8 mouse cellular contexts compared by ENCODE assay signal in genomic region chr2:167942926-167943633, GRCm38 (mm10). TPM values are rescaled to one million over a fixed set of nuclear protein-coding genes. Genes with fewer than 3 reads are reported as not detected.
A peak's percentile ranks its signal among the peaks of the same experiment; 100 is the strongest.
DNase-seq lines count a peak whose midpoint lies in the region; ATAC-seq and TF ChIP-seq lines count a peak whose summit lies in the region.

No protein-coding gene starts in this region.

- H3K4me1 ChIP-seq in heart, embryonic 14.5 days (ENCODE audit: control insufficient read depth in 2 of 2, insufficient read depth in 2 of 2, low read length in 2 of 2), result peaks cover 50 to 64% of the 10 kb centered on the region in 2 experiments
- H3K4me1 ChIP-seq in limb, embryonic 13.5 days, result peaks cover 84% of the 10 kb centered on the region
- H3K4me1 ChIP-seq in midbrain, postnatal 0 days (ENCODE audit: insufficient read depth, low read length), result peaks cover 25% of the 10 kb centered on the region; the same call in 1 of the 2 replicates

- DNase-seq in layer of hippocampus, adult 2 months (ENCODE audit: low spot score in 2 of 2), result no peak
- no peak for DNase-seq in layer of hippocampus, adult 18-20 months (ENCODE audit: low spot score in 2 of 2)
- DNase-seq in cerebellum, postnatal 10 days, result peak; percentile 58 to 64
- peak; percentile 43 for DNase-seq in midbrain, postnatal 0 days (ENCODE audit: low spot score)
- peak; percentile 74 to 78 for DNase-seq in thymus, postnatal 36 days
- DNase-seq in embryo, embryonic 11 days, result no peak

- H3K36me3 ChIP-seq in heart, embryonic 14.5 days (ENCODE audit: control insufficient read depth, insufficient read depth, low read length), result no peaks in the 10 kb centered on the region
- no peaks in the 10 kb centered on the region for H3K36me3 ChIP-seq in limb, embryonic 13.5 days
- no peaks in the 10 kb centered on the region; the same call in 1 of the 2 replicates for H3K36me3 ChIP-seq in midbrain, postnatal 0 days (ENCODE audit: insufficient read depth, low read length)

- H3K27me3 ChIP-seq in heart, embryonic 14.5 days (ENCODE audit: control insufficient read depth, insufficient read depth, low read length), result no peaks in the 10 kb centered on the region
- no peaks in the 10 kb centered on the region for H3K27me3 ChIP-seq in limb, embryonic 13.5 days
- H3K27me3 ChIP-seq in midbrain, postnatal 0 days (ENCODE audit: insufficient read depth, low read length), result no peaks in the 10 kb centered on the region

- TF ChIP-seq CTCF in layer of hippocampus, adult 2 months (conservative IDR thresholded peaks at IDR 0.05), result no peak
- TF ChIP-seq CTCF in midbrain, postnatal 0 days (IDR thresholded peaks at IDR 0.05), result no peak

- H3K9ac ChIP-seq in heart, embryonic 14.5 days (ENCODE audit: low read length), result peak overlapping the region; percentile 39
- peak overlapping the region; percentile 40; the same call in 1 of the 2 replicates for H3K9ac ChIP-seq in limb, embryonic 13.5 days
- H3K9ac ChIP-seq in midbrain, postnatal 0 days (replicated peaks; ENCODE audit: low read length, poor library complexity, severe bottlenecking), result 0 out of 2 replicates have a peak overlapping the region, but pooled peaks have one; percentile 13

- H3K27ac ChIP-seq in layer of hippocampus, adult 2 months, result peak overlapping the region; percentile 78
- peak overlapping the region; percentile 78 to 88 for H3K27ac ChIP-seq in heart, embryonic 14.5 days (replicated peaks in 1 of 2; ENCODE audit: control insufficient read depth in 1 of 2, insufficient read depth in 1 of 2, low read depth in 2 of 2, low read length in 2 of 2)
- peak overlapping the region; percentile 40; the same call in 1 of the 2 replicates for H3K27ac ChIP-seq in limb, embryonic 13.5 days
- H3K27ac ChIP-seq in midbrain, postnatal 0 days (ENCODE audit: low read depth, low read length), result peak overlapping the region; percentile 26; the same call in 1 of the 2 replicates

- peak overlapping the region; percentile 45 for H3K4me2 ChIP-seq in heart, embryonic 14.5 days (ENCODE audit: low read length)
- H3K4me2 ChIP-seq in limb, embryonic 13.5 days (replicated peaks), result no peak overlapping the region
- H3K4me2 ChIP-seq in midbrain, postnatal 0 days (ENCODE audit: low read depth, low read length, poor library complexity, severe bottlenecking), result peak overlapping the region; percentile 20; the same call in 1 of the 2 replicates

- ATAC-seq in heart, embryonic 14.5 days (ENCODE audit: insufficient number of reproducible peaks, insufficient read depth, low FRiP score, low read depth), result no peak
- no peak for ATAC-seq in limb, embryonic 13.5 days (ENCODE audit: low FRiP score, low read depth)
- ATAC-seq in midbrain, postnatal 0 days (ENCODE audit: low FRiP score), result no peak

- H3K9me3 ChIP-seq in heart, embryonic 14.5 days (ENCODE audit: control insufficient read depth, low read length), result no peaks in the 10 kb centered on the region
- H3K9me3 ChIP-seq in limb, embryonic 13.5 days, result no peaks in the 10 kb centered on the region
- H3K9me3 ChIP-seq in midbrain, postnatal 0 days (ENCODE audit: low read length), result no peaks in the 10 kb centered on the region

- 39% methylated on average over 12 of the region's 12 CpGs for WGBS in heart, embryonic 14.5 days
- 75% methylated on average over 12 of the region's 12 CpGs for WGBS in limb, embryonic 13.5 days
- WGBS in midbrain, postnatal 0 days, result 70% methylated on average over 12 of the region's 12 CpGs

- peak overlapping the region; percentile 26; the same call in 1 of the 2 replicates for H3K4me3 ChIP-seq in layer of hippocampus, adult 2 months
- no peak overlapping the region for H3K4me3 ChIP-seq in heart, embryonic 14.5 days (ENCODE audit: control insufficient read depth in 1 of 2, insufficient read depth in 1 of 2, low read depth in 1 of 2, low read length in 2 of 2)
- H3K4me3 ChIP-seq in limb, embryonic 13.5 days, result no peak overlapping the region
- no peak overlapping the region for H3K4me3 ChIP-seq in midbrain, postnatal 0 days (ENCODE audit: low read depth, low read length)

RNA-seq across cellular contexts. Expression of gene Ptpn1, which starts 11.2 kb away (rescaled TPM):
- 10 to 100 TPM; 56.3 to 64.4 TPM for total RNA-seq in layer of hippocampus, adult 2 months (2021)
- 10 to 100 TPM; 64.8 to 68.8 TPM for total RNA-seq in layer of hippocampus, adult 18-20 months (2021)
- 40.7 and 41.5 TPM in 2 replicates for polyA plus RNA-seq in heart, embryonic 14.5 days (2014; fragmentation: Nextera tagmentation; extraction: Ambion mirVana)
- polyA plus RNA-seq in limb, embryonic 13.5 days (2015; fragmentation: Nextera tagmentation; extraction: Ambion mirVana), result 54.0 and 54.9 TPM in 2 replicates
- total RNA-seq in midbrain, postnatal 0 days (2014; rRNA removed), result 36.8 and 42.7 TPM in 2 replicates
- polyA plus RNA-seq in midbrain, postnatal 0 days (2015; fragmentation: Nextera tagmentation; extraction: Ambion mirVana), result 54.3 and 59.1 TPM in 2 replicates

Comparison
In these comparisons a context has a peak if more than half of its experiments do, and no peak if none do; other contexts are left out.
1. DNase-seq: peak in cerebellum, postnatal 10 days (2 of 2), midbrain, postnatal 0 days (single experiment) and thymus, postnatal 36 days (2 of 2); none in layer of hippocampus, adult 2 months (0 of 2), layer of hippocampus, adult 18-20 months (0 of 2) and embryo, embryonic 11 days (single experiment).
2. H3K27ac ChIP-seq: peak in every context shown above with its lines; median percentile 83 in heart, embryonic 14.5 days; 78 in layer of hippocampus, adult 2 months; 40 in limb, embryonic 13.5 days; 26 in midbrain, postnatal 0 days.
3. Peak in every context shown above with its lines, with median percentiles within 50 percentile points of each other: H3K9ac ChIP-seq.